Mouse (Mus musculus): ENCODE measurements around the gene Wfdc15b. TPM values are rescaled to one million over a fixed set of nuclear protein-coding genes. Genes with fewer than 3 reads are reported as not detected.
A peak's percentile ranks its signal among the peaks of the same experiment; 100 is the strongest.

Wfdc15b gene
- total RNA-seq, 2 experiments from 2014 or later = not detected

DNA sequence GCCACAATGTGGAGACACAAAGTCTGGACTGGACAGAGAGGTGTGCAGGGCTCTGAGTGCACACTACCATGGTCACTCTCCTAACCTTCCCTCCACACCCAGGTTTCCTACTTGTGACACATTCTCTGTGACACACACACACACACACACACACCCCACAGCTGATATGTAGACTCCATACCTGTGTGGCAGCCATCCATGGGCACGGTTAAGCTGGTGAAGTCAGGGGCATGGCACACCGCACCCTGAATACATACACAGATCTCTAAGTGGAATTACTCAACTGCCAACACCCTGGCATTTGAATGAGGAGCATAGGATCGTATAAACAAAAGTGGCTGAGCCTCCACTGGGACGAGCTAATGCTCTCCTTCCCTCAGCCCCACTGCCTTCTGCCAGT lies 40.7 kb downstream of the Wfdc15b start:
- ATAC-seq (replicated peaks; ENCODE audit: poor library complexity, severe bottlenecking) = no peak

- no peak for ATAC-seq (replicated peaks; ENCODE audit: poor library complexity, severe bottlenecking)
Observed at GRCm38 (mm10) chr2:164180124-164180523, 41.3 kb downstream of the Wfdc15b start.

DNA sequence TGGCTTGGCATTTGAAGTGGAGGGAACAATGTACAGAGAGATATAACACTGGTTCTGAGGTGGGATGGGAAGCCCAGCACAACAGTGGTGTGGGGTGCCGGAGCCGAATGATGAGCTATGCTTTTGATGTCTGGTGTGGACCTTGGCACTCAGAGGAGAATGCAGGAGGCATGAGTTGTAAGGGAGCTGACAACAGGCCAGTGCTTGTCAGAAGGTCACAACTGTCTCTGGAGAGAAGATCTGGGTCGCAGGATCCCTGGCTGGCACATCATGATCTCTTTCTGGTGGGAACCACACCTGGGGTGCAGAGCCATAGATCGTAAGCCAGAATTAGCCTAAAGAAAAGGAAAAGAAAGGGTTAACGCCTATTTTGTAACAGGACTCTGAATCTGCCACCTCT lies 43.6 kb downstream of the Wfdc15b start:
- no peak for ATAC-seq (replicated peaks; ENCODE audit: poor library complexity, severe bottlenecking)

DNA sequence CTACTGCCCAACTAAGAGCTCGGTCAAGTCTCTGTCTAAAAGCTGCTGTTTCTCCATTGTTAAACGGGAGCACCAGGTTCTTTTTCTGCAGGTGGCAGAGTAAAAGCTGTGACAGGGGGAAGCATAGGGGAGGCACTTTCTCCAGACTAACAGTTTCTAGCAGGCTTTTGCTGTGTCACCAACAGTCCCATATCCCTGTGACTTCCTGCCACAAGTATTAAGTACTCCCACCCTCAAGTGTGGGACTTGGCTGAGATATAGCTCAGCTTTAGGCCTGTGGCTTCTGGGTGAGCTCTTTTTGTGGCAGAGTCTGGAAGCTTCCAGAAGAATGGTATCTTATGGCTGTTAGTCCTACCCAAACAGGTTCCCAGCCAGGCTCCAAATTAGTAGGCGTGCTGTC lies 45.6 kb downstream of the Wfdc15b start:
- no peak for ATAC-seq (replicated peaks; ENCODE audit: poor library complexity, severe bottlenecking)

DNA sequence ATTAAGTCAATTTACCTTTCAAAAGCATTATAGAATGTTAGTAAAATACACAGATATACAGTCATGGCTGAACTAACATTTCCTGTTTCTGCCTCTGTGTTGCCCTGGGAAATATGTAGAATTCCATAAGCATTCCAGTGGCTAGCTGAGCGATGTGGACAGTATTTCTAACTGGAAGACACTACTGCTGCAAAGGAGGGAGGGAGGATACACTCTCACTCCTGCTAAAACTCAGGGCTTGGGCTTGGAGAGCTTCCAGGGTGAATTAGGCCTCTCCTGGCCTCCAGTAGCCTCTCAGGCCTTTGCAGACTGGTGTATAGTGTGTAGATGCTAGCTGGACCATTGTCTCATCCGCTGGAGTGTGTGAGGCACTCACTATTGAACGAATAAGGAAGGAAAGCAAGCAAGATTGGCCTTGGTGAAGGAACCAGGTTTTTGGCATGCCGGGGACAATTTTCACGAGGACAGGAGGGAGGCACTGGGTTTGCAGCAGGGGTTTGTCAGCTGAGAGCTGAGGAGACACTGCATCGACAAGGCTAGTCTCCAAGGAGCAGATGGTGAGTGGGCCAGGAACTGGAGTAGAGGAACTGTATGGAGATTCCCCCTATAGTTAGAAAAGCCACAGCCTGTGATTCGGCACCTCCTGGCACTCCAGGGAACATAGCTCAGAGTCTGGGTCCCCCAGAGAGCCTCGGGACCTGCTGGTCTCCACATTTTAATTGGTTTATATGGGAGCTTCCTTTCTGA lies 46.6 kb downstream of the Wfdc15b start:
- no peak for ATAC-seq (replicated peaks; ENCODE audit: poor library complexity, severe bottlenecking)

- ATAC-seq (replicated peaks; ENCODE audit: poor library complexity, severe bottlenecking) = no peak
Observed at GRCm38 (mm10) chr2:164173394-164173793, 48.1 kb downstream of the Wfdc15b start.

DNA sequence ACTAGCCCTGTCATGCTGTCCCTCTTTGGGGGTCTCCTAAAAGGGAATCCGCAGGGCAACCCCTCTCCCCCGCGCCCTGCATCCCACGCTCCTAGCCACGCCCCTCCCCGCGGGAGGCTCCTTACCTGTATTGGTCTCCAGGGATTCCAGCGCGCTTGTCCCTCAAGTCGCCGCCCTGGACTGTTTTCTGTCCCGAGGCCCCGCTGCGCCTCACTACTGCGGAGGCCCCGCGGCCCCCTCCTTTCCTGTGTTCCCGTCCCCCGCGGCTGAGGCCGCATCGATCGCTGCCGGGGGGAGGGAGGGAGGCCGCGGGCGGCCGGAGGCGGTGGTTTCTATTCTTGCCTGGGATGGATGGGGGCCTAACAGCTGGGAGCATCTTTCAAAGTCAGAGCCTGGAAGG lies 50.6 kb downstream of the Wfdc15b start, which contains the start of gene Kcns1:
Gene Kcns1 (minus strand): TSS at position 212 of the 400 bp plus-strand sequence.
- 0 out of 2 replicates have a peak, but pooled peaks have one; percentile 7 for ATAC-seq (replicated peaks; ENCODE audit: poor library complexity, severe bottlenecking)

- ATAC-seq (replicated peaks; ENCODE audit: poor library complexity, severe bottlenecking) = no peak
Observed at GRCm38 (mm10) chr2:164170326-164170725, 51.1 kb downstream of the Wfdc15b start.

- ATAC-seq (replicated peaks; ENCODE audit: poor library complexity, severe bottlenecking) = peak; percentile 70
Observed at GRCm38 (mm10) chr2:164168571-164168946, 52.9 kb downstream of the Wfdc15b start.

DNA sequence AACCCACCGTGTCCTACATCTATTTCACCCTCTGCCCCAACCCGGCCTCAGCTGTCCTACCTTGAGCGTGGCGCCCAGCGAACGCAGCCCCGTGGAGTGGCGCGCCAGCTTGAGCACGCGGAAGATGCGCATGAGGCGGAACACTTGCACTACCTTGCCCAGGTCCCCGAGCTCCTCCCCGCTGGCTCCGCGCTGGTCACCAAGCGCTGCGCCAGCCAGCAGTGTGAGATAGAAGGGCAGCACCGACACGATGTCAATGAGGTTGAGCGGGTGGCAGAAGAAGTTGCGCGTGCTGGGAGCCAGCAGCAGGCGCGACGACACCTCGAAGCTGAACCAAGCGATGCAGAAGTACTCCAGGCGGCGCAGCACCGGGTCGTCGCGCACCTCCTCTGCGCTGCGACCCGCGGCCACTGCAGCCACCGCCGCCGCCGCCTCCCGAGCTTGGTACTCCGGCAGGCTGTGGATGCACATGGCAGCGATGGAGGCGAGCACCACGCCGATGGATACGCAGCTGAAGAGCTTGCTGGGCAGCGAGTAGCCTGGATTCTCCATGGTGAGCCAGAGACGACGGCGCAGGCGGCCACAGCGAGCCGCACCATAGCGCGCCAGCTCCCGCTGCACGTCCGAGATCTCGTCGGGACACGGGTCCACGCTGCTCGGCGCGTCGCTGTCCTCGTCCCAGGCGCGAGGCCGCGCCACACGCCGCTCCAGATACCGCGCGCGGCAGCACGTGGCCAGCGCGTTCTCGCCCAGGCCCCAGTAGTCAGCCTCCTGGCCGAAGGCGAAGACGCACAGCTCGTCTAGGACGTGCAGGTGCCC lies 53.5 kb downstream of the Wfdc15b start:
- ATAC-seq (replicated peaks; ENCODE audit: poor library complexity, severe bottlenecking) = peak; percentile 14; the same call in 1 of the 2 replicates

DNA sequence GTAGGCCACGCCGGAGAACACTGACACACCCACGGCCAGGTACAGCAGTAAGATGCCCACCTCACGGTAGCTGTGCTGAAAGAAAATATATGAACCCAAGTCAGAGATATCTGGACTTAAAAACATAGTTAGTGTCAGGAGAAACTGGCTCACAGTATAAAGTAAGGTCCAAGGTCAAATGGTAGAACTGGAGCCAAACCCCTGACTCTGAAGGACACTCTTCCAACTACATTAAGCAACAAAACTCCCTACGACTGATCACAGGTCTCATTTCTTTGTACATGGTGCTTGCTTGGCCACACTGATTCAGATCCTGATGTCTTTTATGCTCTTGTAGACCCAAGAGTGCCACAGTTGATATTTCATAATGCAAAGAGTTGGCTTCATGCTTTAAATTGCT lies 56.5 kb downstream of the Wfdc15b start:
- no peak for ATAC-seq (replicated peaks; ENCODE audit: poor library complexity, severe bottlenecking)

Other genes with a start within 250 kb of the Wfdc15b start
- gene Ywhab, start 226.7 kb downstream of the Wfdc15b start, total RNA-seq (2014; fragmentation: Nextera tagmentation) = 125 and 137 TPM in 2 replicates
- gene Ywhab, start 226.7 kb downstream of the Wfdc15b start, total RNA-seq (2017) = 64.1 and 69.6 TPM in 2 replicates
- gene Pabpc1l, start 196.2 kb downstream of the Wfdc15b start, total RNA-seq (2014; fragmentation: Nextera tagmentation) = not detected in 2 replicates
- gene Pabpc1l, start 196.2 kb downstream of the Wfdc15b start, total RNA-seq (2017) = not detected in 2 replicates
- gene Stk4, start 151.3 kb downstream of the Wfdc15b start, total RNA-seq (2014; fragmentation: Nextera tagmentation) = 132 and 145 TPM in 2 replicates
- gene Stk4, start 151.3 kb downstream of the Wfdc15b start, total RNA-seq (2017) = 123 and 133 TPM in 2 replicates
- 58.6 and 64.2 TPM in 2 replicates for gene Tomm34, start 150.5 kb downstream of the Wfdc15b start, total RNA-seq (2014; fragmentation: Nextera tagmentation)
- gene Tomm34, start 150.5 kb downstream of the Wfdc15b start, total RNA-seq (2017) = 41.7 and 51.4 TPM in 2 replicates
- 0.41 TPM in 1 of 2 replicates, not detected in the other for gene Kcns1, start 50.5 kb downstream of the Wfdc15b start, total RNA-seq (2014; fragmentation: Nextera tagmentation)
- 0.26 and 0.60 TPM in 2 replicates for gene Kcns1, start 50.5 kb downstream of the Wfdc15b start, total RNA-seq (2017)
- gene Wfdc5, start 38.9 kb downstream of the Wfdc15b start, total RNA-seq (2014; fragmentation: Nextera tagmentation) = not detected in 2 replicates
- not detected in 2 replicates for gene Wfdc5, start 38.9 kb downstream of the Wfdc15b start, total RNA-seq (2017)
- not detected in 2 replicates for gene Wfdc12, start 31.1 kb downstream of the Wfdc15b start, total RNA-seq (2014; fragmentation: Nextera tagmentation)
- gene Wfdc12, start 31.1 kb downstream of the Wfdc15b start, total RNA-seq (2017) = 0.88 TPM in 1 of 2 replicates, not detected in the other
- not detected in 2 replicates for gene Wfdc15a, start 21.5 kb downstream of the Wfdc15b start, total RNA-seq (2014; fragmentation: Nextera tagmentation)
- not detected in 2 replicates for gene Wfdc15a, start 21.5 kb downstream of the Wfdc15b start, total RNA-seq (2017)
- gene Svs2, start 16.8 kb upstream of the Wfdc15b start, total RNA-seq (2014; fragmentation: Nextera tagmentation) = not detected in 2 replicates
- not detected in 2 replicates for gene Svs2, start 16.8 kb upstream of the Wfdc15b start, total RNA-seq (2017)
- not detected in 2 replicates for gene Svs3b, start 35.0 kb upstream of the Wfdc15b start, total RNA-seq (2014; fragmentation: Nextera tagmentation)
- not detected in 2 replicates for gene Svs3b, start 35.0 kb upstream of the Wfdc15b start, total RNA-seq (2017)
- not detected in 2 replicates for gene Svs4, start 56.8 kb upstream of the Wfdc15b start, total RNA-seq (2014; fragmentation: Nextera tagmentation)
- not detected in 2 replicates for gene Svs4, start 56.8 kb upstream of the Wfdc15b start, total RNA-seq (2017)
- gene Svs3a, start 67.6 kb upstream of the Wfdc15b start, total RNA-seq (2014; fragmentation: Nextera tagmentation) = not detected in 2 replicates
- gene Svs3a, start 67.6 kb upstream of the Wfdc15b start, total RNA-seq (2017) = not detected in 2 replicates
- not detected in 2 replicates for gene Svs6, start 95.1 kb upstream of the Wfdc15b start, total RNA-seq (2014; fragmentation: Nextera tagmentation)
- not detected in 2 replicates for gene Svs6, start 95.1 kb upstream of the Wfdc15b start, total RNA-seq (2017)
- not detected in 2 replicates for gene Svs5, start 111.1 kb upstream of the Wfdc15b start, total RNA-seq (2014; fragmentation: Nextera tagmentation)
- gene Svs5, start 111.1 kb upstream of the Wfdc15b start, total RNA-seq (2017) = not detected in 2 replicates
- gene Slpi, start 167.4 kb upstream of the Wfdc15b start, total RNA-seq (2014; fragmentation: Nextera tagmentation) = 228 and 251 TPM in 2 replicates
- gene Slpi, start 167.4 kb upstream of the Wfdc15b start, total RNA-seq (2017) = 46.7 and 49.3 TPM in 2 replicates
- not detected in 2 replicates for gene Rbpjl, start 181.5 kb upstream of the Wfdc15b start, total RNA-seq (2014; fragmentation: Nextera tagmentation)
- not detected in 2 replicates for gene Rbpjl, start 181.5 kb upstream of the Wfdc15b start, total RNA-seq (2017)
- not detected in 2 replicates for gene Matn4, start 183.5 kb upstream of the Wfdc15b start, total RNA-seq (2014; fragmentation: Nextera tagmentation)
- gene Matn4, start 183.5 kb upstream of the Wfdc15b start, total RNA-seq (2017) = not detected in 2 replicates
- gene Sdc4, start 222.2 kb upstream of the Wfdc15b start, total RNA-seq (2014; fragmentation: Nextera tagmentation) = not detected in 2 replicates
- not detected in 2 replicates for gene Sdc4, start 222.2 kb upstream of the Wfdc15b start, total RNA-seq (2017)
- gene Sys1, start 235.3 kb upstream of the Wfdc15b start, total RNA-seq (2014; fragmentation: Nextera tagmentation) = 30.4 and 35.3 TPM in 2 replicates
- gene Sys1, start 235.3 kb upstream of the Wfdc15b start, total RNA-seq (2017) = 11.5 and 18.1 TPM in 2 replicates
- gene Gm20458, start 239.3 kb upstream of the Wfdc15b start, total RNA-seq (2014; fragmentation: Nextera tagmentation) = not detected in 2 replicates
- gene Gm20458, start 239.3 kb upstream of the Wfdc15b start, total RNA-seq (2017) = not detected in 2 replicates

All from granulocyte monocyte progenitor cell, adult 5-6 weeks (primary cell).